Mouse (Mus musculus) retina, embryonic 14.5 days (tissue): Measurements from ENCODE around the gene Acvr1b.

Source experiments
- DNase-seq: peaks from one replicate; pipeline ENCODE4 v3.0.0-alpha.2; 2015; ENCODE audit warnings: low spot score

The Acvr1b gene

DNA sequence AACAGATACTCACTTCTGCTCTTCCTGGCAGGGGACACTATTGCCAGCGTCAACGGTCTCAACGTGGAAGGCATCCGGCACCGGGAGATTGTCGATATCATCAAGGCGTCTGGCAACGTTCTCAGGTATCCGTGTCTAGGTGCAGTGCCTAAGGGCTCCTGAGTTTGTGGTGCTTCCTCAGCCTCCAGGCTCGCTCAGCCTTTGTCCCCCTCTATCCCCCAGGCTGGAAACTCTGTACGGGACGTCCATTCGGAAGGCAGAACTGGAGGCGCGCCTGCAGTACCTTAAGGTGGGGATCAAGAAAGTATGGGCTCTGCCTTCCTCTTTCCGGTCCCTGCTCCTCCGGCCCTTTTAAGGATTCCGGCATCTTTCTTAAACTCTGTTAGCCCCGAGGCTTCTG is 56.6 kb downstream of the Acvr1b start:
- no peak for DNase-seq

- DNase-seq = peak; percentile 67
Observed at GRCm38 (mm10) chr15:101230995-101231647, 57.3 kb downstream of the Acvr1b start.

DNA sequence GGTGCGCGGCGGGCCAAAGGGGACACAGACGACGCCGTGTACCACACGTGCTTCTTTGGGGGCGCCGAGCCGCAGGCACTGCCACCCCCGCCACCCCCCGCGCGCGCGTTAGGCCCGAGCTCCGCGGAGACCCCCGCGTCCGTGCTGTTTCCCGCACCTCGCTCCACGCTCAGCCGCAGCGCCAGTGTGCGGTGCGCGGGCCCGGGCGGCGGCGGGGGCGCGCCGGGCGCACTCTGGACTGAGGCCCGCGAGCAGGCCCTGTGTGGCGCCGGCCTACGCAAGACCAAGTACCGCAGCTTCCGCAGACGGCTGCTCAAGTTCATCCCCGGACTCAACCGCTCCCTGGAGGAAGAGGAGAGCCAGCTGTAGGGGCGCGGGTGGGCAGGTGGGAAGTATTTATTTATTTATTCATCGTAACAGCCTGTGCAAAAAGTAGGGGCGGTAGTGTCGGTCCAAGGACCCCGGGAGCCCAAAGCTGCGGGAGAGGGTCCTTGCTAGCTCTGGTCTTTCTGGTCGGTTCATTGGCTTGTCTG is 57.8 kb downstream of the Acvr1b start:
- no peak for DNase-seq

DNA sequence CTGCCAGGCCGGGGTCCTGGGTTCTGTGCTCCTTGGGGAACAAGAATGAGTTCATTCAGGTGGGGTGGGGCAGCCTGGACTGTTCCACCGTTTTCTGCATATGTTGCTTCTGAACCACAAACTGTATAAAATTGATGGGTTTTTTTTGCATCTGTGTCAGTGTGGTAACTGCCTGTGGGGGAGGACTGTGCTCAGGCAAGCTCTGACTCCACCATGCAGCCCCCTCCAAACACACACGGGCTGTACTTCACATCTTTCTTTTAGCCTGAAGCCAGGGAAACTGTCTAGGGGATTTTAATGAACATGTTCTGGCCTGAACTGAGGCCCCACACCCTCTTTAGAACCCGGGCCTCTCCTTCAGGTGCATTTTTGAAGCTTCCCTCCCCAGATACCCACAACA is 58.7 kb downstream of the Acvr1b start:
- DNase-seq = no peak

- no peak for DNase-seq
Observed at GRCm38 (mm10) chr15:101233183-101233582, 59.3 kb downstream of the Acvr1b start.

DNA sequence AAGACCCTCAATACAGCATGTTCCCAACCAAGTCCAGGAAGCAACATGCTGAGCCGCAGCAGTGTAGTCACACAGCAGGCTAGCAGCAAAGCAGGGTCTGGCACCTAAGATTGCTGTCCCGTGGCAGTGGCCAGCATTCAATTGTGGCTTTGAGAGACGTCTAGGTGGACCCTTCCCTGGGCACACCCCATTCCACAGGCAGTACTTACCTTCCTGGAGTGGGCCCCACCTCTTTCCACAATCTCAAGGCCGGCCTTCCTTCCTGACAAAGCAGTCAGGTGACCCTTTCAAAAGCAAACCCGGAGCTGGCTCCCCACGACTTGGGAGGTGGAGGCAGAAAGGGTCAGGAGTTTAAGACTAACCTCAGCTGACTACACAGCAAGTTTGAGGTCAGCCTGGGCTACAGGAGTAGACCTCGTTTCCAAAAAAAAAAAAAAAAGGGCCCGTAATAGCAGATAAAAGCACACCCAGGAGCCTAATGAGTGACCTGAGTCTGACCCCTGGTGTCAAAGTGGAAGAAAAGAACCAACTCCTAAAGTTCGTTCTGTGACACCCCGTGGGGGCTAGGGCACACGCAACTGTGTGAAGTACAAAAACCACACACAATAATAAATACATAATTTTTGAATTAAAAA is 59.9 kb downstream of the Acvr1b start:
- DNase-seq = no peak

DNA sequence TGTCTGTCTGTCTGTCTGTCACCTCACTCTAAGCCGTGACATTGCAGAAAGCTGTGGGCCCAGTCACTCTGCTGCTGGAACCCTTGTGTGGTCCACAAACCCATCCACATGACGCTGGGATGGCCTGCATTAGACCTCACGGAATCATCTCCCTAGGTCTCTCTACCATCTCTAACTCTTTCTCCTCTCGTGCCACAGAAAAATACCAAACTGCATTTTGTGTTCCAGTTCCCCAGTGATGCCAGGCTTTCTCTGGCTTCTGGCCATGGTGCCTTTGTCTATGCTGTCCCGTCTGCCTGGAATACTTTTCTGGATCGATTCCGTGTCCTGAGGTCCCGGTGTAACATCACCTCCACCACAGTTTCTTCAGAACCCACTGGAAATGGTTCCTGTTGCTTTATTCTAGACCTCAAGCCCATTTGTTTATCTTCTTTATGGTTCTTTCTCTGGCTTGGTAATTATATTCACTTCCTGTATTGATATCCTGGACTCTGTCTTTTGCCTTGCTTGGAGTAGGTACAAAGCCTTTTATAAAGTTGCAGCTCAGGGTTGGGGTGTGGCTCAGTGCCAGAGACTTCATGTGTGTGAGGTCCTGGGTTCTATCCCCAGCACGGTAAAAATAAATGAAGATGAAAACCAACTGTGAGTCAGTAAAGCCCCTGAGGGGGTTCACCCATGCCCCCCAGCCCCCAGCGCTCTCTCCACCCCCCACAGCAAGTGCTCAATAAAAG is 60.9 kb downstream of the Acvr1b start:
- no peak for DNase-seq

- DNase-seq = no peak
Observed at GRCm38 (mm10) chr15:101235342-101235698, 61.5 kb downstream of the Acvr1b start.

- no peak for DNase-seq
Observed at GRCm38 (mm10) chr15:101235728-101236327, 62.0 kb downstream of the Acvr1b start.

- peak; percentile 87 for DNase-seq
Observed at GRCm38 (mm10) chr15:101236878-101237277, 63.0 kb downstream of the Acvr1b start.

GRCm38 (mm10) chr15:101238885-101239511 is 65.1 kb downstream of the Acvr1b start:
- DNase-seq = peak; percentile 78

GRCm38 (mm10) chr15:101239821-101240220 is 66.0 kb downstream of the Acvr1b start:
- DNase-seq = no peak

GRCm38 (mm10) chr15:101240799-101241204 is 66.9 kb downstream of the Acvr1b start:
- DNase-seq = peak; percentile 93

DNA sequence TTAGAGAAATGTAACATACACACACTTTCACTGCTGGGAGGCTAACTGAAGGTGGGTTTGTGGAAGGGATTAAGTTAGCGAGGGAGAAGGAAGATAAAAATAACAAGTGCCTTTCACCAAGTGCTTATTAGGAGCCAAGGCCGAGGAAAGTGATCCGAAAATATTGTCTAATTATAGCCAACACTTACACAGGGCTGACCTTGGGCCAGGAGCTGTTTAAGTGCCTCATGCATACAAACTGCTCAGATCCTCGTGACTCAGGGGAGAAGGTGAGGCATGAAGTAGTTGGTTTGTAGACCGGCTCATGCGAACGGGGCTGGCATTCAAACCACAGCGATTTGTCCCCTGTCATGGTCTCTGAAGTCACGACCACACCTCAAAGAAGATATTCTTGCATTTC is 67.4 kb downstream of the Acvr1b start:
- no peak for DNase-seq

GRCm38 (mm10) chr15:101241853-101242252 is 68.0 kb downstream of the Acvr1b start:
- no peak for DNase-seq

GRCm38 (mm10) chr15:101242645-101243044 is 68.8 kb downstream of the Acvr1b start:
- peak; percentile 57 for DNase-seq

DNA sequence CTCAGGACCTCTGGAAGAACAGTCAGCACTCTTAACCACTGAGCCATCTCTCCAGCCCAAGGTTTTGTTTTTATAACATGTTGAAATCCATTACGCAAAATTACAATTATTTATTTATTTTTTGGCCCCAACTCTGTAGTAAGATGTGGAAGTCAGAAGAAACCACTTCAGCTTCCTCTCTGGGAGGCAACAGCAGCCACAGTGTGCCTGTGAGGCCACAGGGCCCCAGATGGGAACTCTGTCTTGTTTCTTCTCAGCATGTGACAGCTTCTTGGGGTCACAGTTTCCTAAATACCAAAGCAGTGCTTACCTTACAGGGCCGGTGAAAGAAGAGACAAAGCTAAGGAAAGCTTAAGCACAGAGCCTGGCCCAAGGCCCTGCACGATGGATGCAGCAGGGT is 70.1 kb downstream of the Acvr1b start:
- no peak for DNase-seq

DNA sequence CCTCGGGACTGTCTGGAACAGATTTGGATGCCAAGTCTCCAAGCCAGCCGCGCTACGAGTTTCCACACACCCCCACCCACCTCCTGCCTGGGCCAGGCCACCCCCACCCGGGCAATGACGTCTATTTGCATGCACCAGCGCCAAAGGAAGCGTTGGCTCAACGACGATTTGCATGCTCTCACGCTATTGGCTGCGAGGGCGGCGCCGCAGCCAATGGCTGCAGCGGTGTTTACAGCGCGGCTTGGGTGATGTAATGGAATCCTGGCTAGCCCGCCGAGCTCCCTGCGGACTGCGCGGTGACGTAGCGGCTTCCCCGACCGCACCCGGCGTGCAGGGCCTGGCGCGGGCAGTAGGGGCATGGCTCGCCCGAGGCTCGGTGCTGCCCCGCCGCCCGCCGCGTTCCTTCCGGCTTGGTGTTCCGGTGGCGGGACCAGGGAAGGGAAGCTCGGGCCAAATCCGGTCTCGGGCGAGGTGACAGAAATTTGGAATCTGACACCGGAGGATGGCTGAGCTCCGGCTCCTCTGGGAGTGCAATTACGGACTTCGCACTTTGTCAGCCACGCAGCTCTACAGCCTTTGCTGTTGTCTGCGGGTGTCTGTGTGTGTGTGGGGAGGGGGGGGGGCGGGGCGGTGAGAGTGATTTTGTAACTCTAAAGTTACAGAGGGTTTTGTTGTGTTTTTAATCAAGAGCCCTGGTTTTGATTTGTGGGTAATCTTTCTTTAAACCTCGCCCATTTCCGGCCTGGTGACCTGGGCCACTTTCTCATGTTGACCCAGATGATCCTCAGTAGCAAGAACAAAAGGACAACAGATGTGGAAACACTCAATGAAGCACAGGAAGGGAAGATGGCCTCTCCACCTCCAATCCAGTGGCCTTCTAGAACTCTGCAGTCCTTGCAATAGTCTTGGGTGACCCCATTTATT is 72.6 kb downstream of the Acvr1b start:
- DNase-seq = peak; percentile 97

GRCm38 (mm10) chr15:101247155-101247498 is 73.3 kb downstream of the Acvr1b start:
- no peak for DNase-seq

GRCm38 (mm10) chr15:101248029-101248710 is 74.3 kb downstream of the Acvr1b start:
- DNase-seq = no peak
